Mouse (Mus musculus) heart, adult 8-10 months (tissue): ENCODE results near the gene Mbip. TPM values are rescaled to one million over a fixed set of nuclear protein-coding genes. Genes with fewer than 3 reads are reported as not detected.

Experiments used
- DNase-seq: peaks from one replicate; pipeline ENCODE4 v3.0.0; 2022; ENCODE audit warnings: low spot score
- total RNA-seq, 4 experiments: library from RNA; stranded (reverse); gene quantifications; 2 replicates each; pipeline ENCODE4 v1.2.4; 2022

Gene Mbip
- total RNA-seq = 1 to 10 TPM; 5.3 to 7.4 (median 6.5) TPM

- peak; percentile 98 for DNase-seq
Observed at GRCm38 (mm10) chr12:56345367-56346089, at the start of gene Mbip. Gene Mbip, minus strand, starts transcription at chr12:56345894.

- no peak for DNase-seq
Observed at GRCm38 (mm10) chr12:56387647-56388205, 42.0 kb upstream of the Mbip start.

DNA sequence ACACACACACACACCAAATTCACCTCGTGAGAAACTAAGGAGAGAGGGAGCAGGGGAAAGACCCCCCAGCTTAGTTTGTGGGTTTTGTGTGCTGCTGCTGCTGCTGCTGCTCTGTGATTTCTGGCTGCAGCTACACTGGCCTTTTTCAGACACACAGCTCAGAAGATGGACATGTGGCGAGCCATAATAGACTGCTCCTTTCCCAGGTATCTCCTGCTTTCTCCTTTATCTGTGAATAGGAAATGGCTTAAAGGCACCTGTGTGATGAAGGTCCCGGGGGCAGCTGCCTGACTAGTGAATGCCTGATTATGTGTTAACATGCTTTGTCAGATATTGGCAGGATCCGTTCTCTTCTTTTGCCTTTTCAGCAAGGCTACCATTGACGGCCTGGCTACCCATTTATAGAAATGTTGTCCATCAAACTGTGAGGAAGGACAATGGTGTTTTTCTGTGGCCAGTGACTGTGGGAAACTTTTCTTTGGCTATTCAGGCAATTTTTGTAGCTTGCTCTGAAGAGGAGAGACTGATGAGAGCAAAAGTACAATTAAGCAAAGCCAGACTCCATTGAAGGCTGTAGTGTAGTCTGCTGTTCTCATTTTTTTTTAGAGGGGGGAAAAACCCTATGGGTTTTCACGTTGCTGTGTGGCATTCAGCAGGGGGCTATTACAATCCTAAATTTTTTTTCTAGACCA is 41.4 kb upstream of the Mbip start:
- no peak for DNase-seq

DNA sequence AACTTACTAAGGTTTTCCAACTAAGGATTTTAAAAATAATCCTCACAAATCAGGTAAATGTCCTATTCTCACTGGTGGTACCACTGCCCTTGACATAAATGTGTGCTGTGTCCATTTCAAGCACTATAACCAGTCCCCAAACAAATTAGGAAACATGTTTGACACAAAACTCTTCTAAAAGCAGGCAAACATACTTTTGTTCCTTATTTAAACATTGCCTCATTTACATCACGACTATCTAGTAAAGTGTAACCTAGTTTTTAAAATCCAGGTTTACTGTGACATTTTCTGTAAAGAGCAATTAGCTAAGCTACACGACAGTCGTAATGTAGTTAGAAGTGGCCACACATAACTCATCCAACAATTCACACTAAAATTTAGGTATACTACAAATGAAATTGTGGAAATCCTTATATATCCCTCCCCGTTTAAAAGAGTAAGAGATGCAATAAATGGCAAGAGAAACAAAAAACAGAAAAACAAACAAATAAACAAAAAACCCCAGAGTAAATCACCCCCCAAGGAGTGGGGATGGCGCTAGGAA is 851 bp downstream of the Mbip start:
- DNase-seq = no peak

- no peak for DNase-seq
Observed at GRCm38 (mm10) chr12:56339295-56340056, 6.2 kb downstream of the Mbip start.

- DNase-seq = no peak
Observed at GRCm38 (mm10) chr12:56333461-56333860, 12.2 kb downstream of the Mbip start.

DNA sequence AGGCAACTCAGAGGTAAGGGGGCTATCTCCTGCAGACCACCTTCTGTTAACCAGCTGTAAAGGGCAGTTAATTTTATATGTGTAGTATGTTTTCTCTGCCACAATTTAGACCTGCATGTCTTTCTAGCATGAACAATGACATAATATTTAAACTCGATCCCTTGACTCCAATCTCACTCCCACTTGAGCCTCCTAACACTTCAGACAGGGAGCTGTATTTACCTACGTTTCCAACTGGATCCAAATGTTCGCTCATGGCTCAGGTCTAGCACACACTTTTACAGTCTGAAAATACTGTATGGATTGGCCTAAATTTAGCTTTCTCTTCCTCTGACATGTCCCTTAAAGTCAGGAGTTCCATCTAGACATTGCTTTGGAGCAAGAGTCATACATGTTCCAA is 13.2 kb downstream of the Mbip start:
- DNase-seq = no peak

GRCm38 (mm10) chr12:56327448-56327998 is 18.2 kb downstream of the Mbip start:
- no peak for DNase-seq

- no peak for DNase-seq
Observed at GRCm38 (mm10) chr12:56325851-56326250, 19.8 kb downstream of the Mbip start.

DNA sequence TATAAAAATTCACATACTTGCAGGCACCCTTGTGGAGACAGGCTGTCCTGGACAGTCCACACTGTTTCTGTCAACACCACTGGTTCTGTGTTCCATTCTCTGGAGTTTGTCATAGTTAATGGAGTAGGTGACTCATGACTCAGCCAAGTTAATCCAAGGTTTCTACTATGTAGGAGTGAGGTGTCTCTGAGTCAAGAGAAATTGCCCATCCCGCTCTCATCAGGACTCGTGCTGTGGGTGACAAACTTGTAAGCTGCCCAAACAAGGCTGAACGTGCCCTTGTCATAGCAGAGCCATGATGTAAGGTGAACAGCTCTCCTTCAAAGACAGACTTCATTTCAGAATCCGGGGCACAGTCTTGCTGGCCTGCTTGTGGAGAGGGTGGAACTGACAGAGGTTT is 26.8 kb downstream of the Mbip start:
- no peak for DNase-seq

GRCm38 (mm10) chr12:56318059-56318458 is 27.6 kb downstream of the Mbip start:
- no peak for DNase-seq

GRCm38 (mm10) chr12:56305758-56306157 is 39.9 kb downstream of the Mbip start:
- no peak for DNase-seq

GRCm38 (mm10) chr12:56302321-56303017 is 43.2 kb downstream of the Mbip start:
- no peak for DNase-seq

DNA sequence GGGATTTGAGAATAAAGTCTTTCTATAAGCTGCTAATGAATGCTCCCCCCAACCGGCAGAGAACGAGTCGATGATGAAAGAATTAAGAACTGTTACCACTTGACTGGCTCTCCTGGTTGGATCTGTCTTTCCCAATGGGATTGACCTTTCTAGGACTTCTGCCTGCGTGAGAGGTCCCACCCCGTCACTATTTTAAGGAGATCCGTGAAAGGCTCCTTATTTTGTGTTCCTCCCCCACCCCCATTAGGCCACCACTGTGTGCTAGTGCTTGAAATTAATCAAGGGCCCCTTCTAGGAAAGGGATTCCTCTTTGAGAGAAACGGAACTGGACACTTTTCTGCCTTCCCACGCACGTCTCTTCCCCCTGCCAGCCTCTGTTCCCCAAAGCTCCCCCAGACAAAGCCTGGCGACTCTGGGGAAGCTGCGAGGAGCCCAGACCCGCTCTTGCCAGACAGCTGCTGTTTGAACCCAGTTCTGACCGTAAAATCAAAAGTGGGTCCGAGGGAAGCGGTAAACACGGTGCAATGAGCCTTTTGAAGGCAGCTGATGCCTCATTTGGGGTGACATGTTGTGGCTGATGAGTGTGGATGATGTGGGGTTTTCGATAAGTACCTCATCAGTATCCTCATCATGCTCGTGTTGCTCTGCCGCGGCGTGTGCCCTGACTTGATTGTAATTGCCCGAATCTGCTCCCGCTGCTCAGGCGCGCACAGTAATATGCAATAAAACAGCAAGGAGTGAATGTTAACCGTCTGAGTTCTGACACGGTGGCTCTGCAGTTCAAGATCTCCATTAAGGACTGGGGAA is 44.0 kb downstream of the Mbip start:
- DNase-seq = no peak

GRCm38 (mm10) chr12:56299610-56300009 is 46.1 kb downstream of the Mbip start:
- DNase-seq = no peak

GRCm38 (mm10) chr12:56298919-56299318 is 46.8 kb downstream of the Mbip start:
- no peak for DNase-seq

DNA sequence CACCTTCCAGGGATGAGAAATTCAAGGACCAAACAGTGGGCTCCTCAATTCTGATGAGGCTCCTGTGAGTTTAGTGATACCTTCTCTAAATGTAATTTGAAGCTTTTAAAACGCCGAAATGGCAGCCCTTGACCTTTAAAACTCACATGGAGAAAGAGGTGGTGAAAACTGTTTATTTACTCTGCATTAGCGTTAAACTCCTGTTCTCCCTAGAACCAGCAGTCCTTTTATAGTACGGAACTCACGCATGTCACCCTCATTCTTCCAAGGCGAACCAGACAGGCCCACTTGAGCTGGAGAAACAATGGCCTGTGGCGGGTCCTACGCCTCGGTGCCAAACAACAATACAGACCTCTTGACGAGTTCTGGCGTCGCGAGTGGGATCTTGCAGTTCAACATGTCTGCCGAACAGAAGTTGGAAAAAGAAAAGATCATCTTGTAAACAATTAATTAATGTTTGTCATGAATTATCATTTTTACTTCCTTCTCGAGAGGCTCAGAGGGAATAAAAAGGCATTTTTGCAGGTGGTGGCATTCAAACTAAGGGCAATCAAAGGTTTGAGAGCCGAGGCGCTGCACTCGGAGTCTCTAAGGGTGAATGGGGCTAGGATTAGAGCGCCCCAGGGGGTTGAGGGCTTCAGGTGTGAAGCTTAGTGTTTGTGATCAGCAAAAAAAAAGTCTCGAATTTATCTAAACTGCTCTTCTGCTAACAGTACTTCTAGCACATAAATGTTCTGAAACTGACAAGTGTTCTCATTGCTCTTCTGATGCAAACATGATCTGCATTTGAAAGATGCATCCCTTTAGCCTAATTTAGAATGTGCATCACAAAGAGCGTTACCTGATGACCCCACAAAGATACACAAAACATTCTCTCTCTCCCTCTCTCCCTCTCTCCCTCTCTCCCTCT is 47.5 kb downstream of the Mbip start:
- DNase-seq = no peak

GRCm38 (mm10) chr12:56297099-56297498 is 48.6 kb downstream of the Mbip start:
- no peak for DNase-seq

- DNase-seq = no peak
Observed at GRCm38 (mm10) chr12:56296524-56296923, 49.2 kb downstream of the Mbip start.
